Mouse (Mus musculus): ENCODE results near the gene Olfr1288. TPM values are rescaled to one million over a fixed set of nuclear protein-coding genes. Genes with fewer than 3 reads are reported as not detected.

Olfr1288 gene
- total RNA-seq (2015; ENCODE audit: low replicate concordance), result not detected in 2 replicates
- total RNA-seq (2017; ENCODE audit: low replicate concordance), result not detected in 2 replicates

- no peak for ATAC-seq (replicated peaks; ENCODE audit: low FRiP score, poor library complexity, severe bottlenecking)
Measured at GRCm38 (mm10) chr2:111473801-111474200, at the start of gene Olfr1288. TSS of gene Olfr1288 (plus strand) at chr2:111474101.

GRCm38 (mm10) chr2:111448842-111449241, 25.1 kb upstream of the Olfr1288 start, which contains the start of gene Olfr1287:
TSS of gene Olfr1287 (plus strand) at chr2:111449142.
- no peak for ATAC-seq (replicated peaks; ENCODE audit: low FRiP score, poor library complexity, severe bottlenecking)

GRCm38 (mm10) chr2:111480519-111480918, 6.6 kb downstream of the Olfr1288 start, which contains the start of gene Olfr1289:
TSS of gene Olfr1289 (plus strand) at chr2:111480819.
- no peak for ATAC-seq (replicated peaks; ENCODE audit: low FRiP score, poor library complexity, severe bottlenecking)

GRCm38 (mm10) chr2:111493729-111494128, 19.8 kb downstream of the Olfr1288 start, which contains the start of gene Olfr1290:
TSS of gene Olfr1290 (minus strand) at chr2:111493829.
- no peak for ATAC-seq (replicated peaks; ENCODE audit: low FRiP score, poor library complexity, severe bottlenecking)

DNA sequence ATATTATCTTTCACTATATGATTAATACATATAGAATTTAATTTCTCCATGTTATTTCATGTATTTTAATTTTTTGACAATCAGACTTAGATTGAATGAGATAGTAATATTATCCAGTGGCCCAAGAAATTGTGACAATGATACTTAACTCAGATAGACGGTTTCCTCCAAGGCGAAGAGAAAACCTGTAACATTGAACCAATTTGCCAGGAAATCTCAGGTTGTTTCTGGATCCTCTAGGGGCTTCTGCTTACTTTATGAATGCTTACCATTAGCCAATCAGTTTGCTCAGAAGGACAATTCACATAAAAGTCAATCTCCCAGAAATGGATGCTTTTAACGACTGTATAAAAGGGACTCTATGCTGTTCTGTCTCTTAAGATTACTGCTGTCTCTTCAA, 23.0 kb downstream of the Olfr1288 start, which contains the start of gene Olfr1291-ps1:
TSS of gene Olfr1291-ps1 (plus strand) at position 301 of the 400 bp plus-strand sequence.
- ATAC-seq (replicated peaks; ENCODE audit: low FRiP score, poor library complexity, severe bottlenecking), result no peak

GRCm38 (mm10) chr2:111517451-111517850, 43.5 kb downstream of the Olfr1288 start:
- no peak for ATAC-seq (replicated peaks; ENCODE audit: low FRiP score, poor library complexity, severe bottlenecking)

GRCm38 (mm10) chr2:111524903-111525302, 51.0 kb downstream of the Olfr1288 start, which contains the start of gene Olfr1293-ps:
TSS of gene Olfr1293-ps (plus strand) at chr2:111525203.
- ATAC-seq (replicated peaks; ENCODE audit: low FRiP score, poor library complexity, severe bottlenecking), result no peak

Other genes starting within 250 kb of the Olfr1288 start
- not detected in 2 replicates for gene 4930430A15Rik, start 244.5 kb upstream of the Olfr1288 start, total RNA-seq (2015; ENCODE audit: low replicate concordance)
- not detected in 2 replicates for gene 4930430A15Rik, start 244.5 kb upstream of the Olfr1288 start, total RNA-seq (2017; ENCODE audit: low replicate concordance)
- not detected in 2 replicates for gene Olfr1275, start 238.8 kb upstream of the Olfr1288 start, total RNA-seq (2015; ENCODE audit: low replicate concordance)
- not detected in 2 replicates for gene Olfr1275, start 238.8 kb upstream of the Olfr1288 start, total RNA-seq (2017; ENCODE audit: low replicate concordance)
- not detected in 2 replicates for gene Olfr1276, start 219.6 kb upstream of the Olfr1288 start, total RNA-seq (2015; ENCODE audit: low replicate concordance)
- not detected in 2 replicates for gene Olfr1276, start 219.6 kb upstream of the Olfr1288 start, total RNA-seq (2017; ENCODE audit: low replicate concordance)
- not detected in 2 replicates for gene Olfr1277, start 200.0 kb upstream of the Olfr1288 start, total RNA-seq (2015; ENCODE audit: low replicate concordance)
- gene Olfr1277, start 200.0 kb upstream of the Olfr1288 start, total RNA-seq (2017; ENCODE audit: low replicate concordance), result not detected in 2 replicates
- gene Olfr1278, start 184.0 kb upstream of the Olfr1288 start, total RNA-seq (2015; ENCODE audit: low replicate concordance), result not detected in 2 replicates
- not detected in 2 replicates for gene Olfr1278, start 184.0 kb upstream of the Olfr1288 start, total RNA-seq (2017; ENCODE audit: low replicate concordance)
- gene Olfr1279, start 173.5 kb upstream of the Olfr1288 start, total RNA-seq (2015; ENCODE audit: low replicate concordance), result not detected in 2 replicates
- gene Olfr1279, start 173.5 kb upstream of the Olfr1288 start, total RNA-seq (2017; ENCODE audit: low replicate concordance), result not detected in 2 replicates
- not detected in 2 replicates for gene Olfr1280, start 160.1 kb upstream of the Olfr1288 start, total RNA-seq (2015; ENCODE audit: low replicate concordance)
- gene Olfr1280, start 160.1 kb upstream of the Olfr1288 start, total RNA-seq (2017; ENCODE audit: low replicate concordance), result not detected in 2 replicates
- gene Olfr1281, start 147.6 kb upstream of the Olfr1288 start, total RNA-seq (2015; ENCODE audit: low replicate concordance), result not detected in 2 replicates
- gene Olfr1281, start 147.6 kb upstream of the Olfr1288 start, total RNA-seq (2017; ENCODE audit: low replicate concordance), result not detected in 2 replicates
- not detected in 2 replicates for gene Olfr1282, start 138.0 kb upstream of the Olfr1288 start, total RNA-seq (2015; ENCODE audit: low replicate concordance)
- not detected in 2 replicates for gene Olfr1282, start 138.0 kb upstream of the Olfr1288 start, total RNA-seq (2017; ENCODE audit: low replicate concordance)
- not detected in 2 replicates for gene Olfr1283, start 107.3 kb upstream of the Olfr1288 start, total RNA-seq (2015; ENCODE audit: low replicate concordance)
- gene Olfr1283, start 107.3 kb upstream of the Olfr1288 start, total RNA-seq (2017; ENCODE audit: low replicate concordance), result not detected in 2 replicates
- gene Olfr1284, start 98.6 kb upstream of the Olfr1288 start, total RNA-seq (2015; ENCODE audit: low replicate concordance), result not detected in 2 replicates
- gene Olfr1284, start 98.6 kb upstream of the Olfr1288 start, total RNA-seq (2017; ENCODE audit: low replicate concordance), result not detected in 2 replicates
- not detected in 2 replicates for gene Olfr1286, start 51.0 kb upstream of the Olfr1288 start, total RNA-seq (2015; ENCODE audit: low replicate concordance)
- gene Olfr1286, start 51.0 kb upstream of the Olfr1288 start, total RNA-seq (2017; ENCODE audit: low replicate concordance), result not detected in 2 replicates
- gene Olfr1287, start 25.0 kb upstream of the Olfr1288 start, total RNA-seq (2015; ENCODE audit: low replicate concordance), result not detected in 2 replicates
- gene Olfr1287, start 25.0 kb upstream of the Olfr1288 start, total RNA-seq (2017; ENCODE audit: low replicate concordance), result not detected in 2 replicates
- gene Olfr1289, start 6.7 kb downstream of the Olfr1288 start, total RNA-seq (2015; ENCODE audit: low replicate concordance), result not detected in 2 replicates
- not detected in 2 replicates for gene Olfr1289, start 6.7 kb downstream of the Olfr1288 start, total RNA-seq (2017; ENCODE audit: low replicate concordance)
- not detected in 2 replicates for gene Olfr1290, start 19.7 kb downstream of the Olfr1288 start, total RNA-seq (2015; ENCODE audit: low replicate concordance)
- not detected in 2 replicates for gene Olfr1290, start 19.7 kb downstream of the Olfr1288 start, total RNA-seq (2017; ENCODE audit: low replicate concordance)
- not detected in 2 replicates for gene Olfr1291-ps1, start 23.1 kb downstream of the Olfr1288 start, total RNA-seq (2015; ENCODE audit: low replicate concordance)
- gene Olfr1291-ps1, start 23.1 kb downstream of the Olfr1288 start, total RNA-seq (2017; ENCODE audit: low replicate concordance), result not detected in 2 replicates
- not detected in 2 replicates for gene Olfr1293-ps, start 51.1 kb downstream of the Olfr1288 start, total RNA-seq (2015; ENCODE audit: low replicate concordance)
- gene Olfr1293-ps, start 51.1 kb downstream of the Olfr1288 start, total RNA-seq (2017; ENCODE audit: low replicate concordance), result not detected in 2 replicates
- gene Olfr1294, start 66.2 kb downstream of the Olfr1288 start, total RNA-seq (2015; ENCODE audit: low replicate concordance), result not detected in 2 replicates
- not detected in 2 replicates for gene Olfr1294, start 66.2 kb downstream of the Olfr1288 start, total RNA-seq (2017; ENCODE audit: low replicate concordance)
- gene Olfr1295, start 95.6 kb downstream of the Olfr1288 start, total RNA-seq (2015; ENCODE audit: low replicate concordance), result not detected in 2 replicates
- gene Olfr1295, start 95.6 kb downstream of the Olfr1288 start, total RNA-seq (2017; ENCODE audit: low replicate concordance), result not detected in 2 replicates
- gene Olfr1297, start 152.4 kb downstream of the Olfr1288 start, total RNA-seq (2015; ENCODE audit: low replicate concordance), result not detected in 2 replicates
- gene Olfr1297, start 152.4 kb downstream of the Olfr1288 start, total RNA-seq (2017; ENCODE audit: low replicate concordance), result not detected in 2 replicates
- gene Olfr1298, start 175.1 kb downstream of the Olfr1288 start, total RNA-seq (2015; ENCODE audit: low replicate concordance), result not detected in 2 replicates
- gene Olfr1298, start 175.1 kb downstream of the Olfr1288 start, total RNA-seq (2017; ENCODE audit: low replicate concordance), result not detected in 2 replicates
- not detected in 2 replicates for gene Olfr1299, start 187.3 kb downstream of the Olfr1288 start, total RNA-seq (2015; ENCODE audit: low replicate concordance)
- gene Olfr1299, start 187.3 kb downstream of the Olfr1288 start, total RNA-seq (2017; ENCODE audit: low replicate concordance), result not detected in 2 replicates

Measured in erythroid progenitor cell, adult 5-6 weeks (primary cell).